Mouse (Mus musculus): ENCODE data around the gene Sdc3.

Gene Sdc3

GRCm38 (mm10) chr4:130874601-130875000 lies 82.3 kb downstream of the Sdc3 start:
- in situ Hi-C loops (cut with MseI, MboI), result no loop called here

Data from mouse trophoblast stem cell (cell line).